Mouse (Mus musculus) subcutaneous adipose tissue, adult 2 months (tissue): Measurements from ENCODE around the gene 4930595D18Rik. TPM values are rescaled to one million over a fixed set of nuclear protein-coding genes. Genes with fewer than 3 reads are reported as not detected.

Source experiments
- polyA plus RNA-seq: library from polyadenylated mRNA; depleted of rRNA; stranded (reverse); fragments of >200 nt; gene quantifications from 2 replicates; pipeline ENCODE4 v1.2.3, GENCODE M21; 2012; ENCODE audit warnings: low replicate concordance; rRNA removed

4930595D18Rik gene
- polyA plus RNA-seq, result not detected in 2 replicates

GRCm38 (mm10) chr12:111184476-111184875 lies at the start of gene 4930595D18Rik:
Gene 4930595D18Rik, minus strand, starts transcription at chr12:111184491.

GRCm38 (mm10) chr12:111165831-111166591 lies 18.3 kb downstream of the 4930595D18Rik start, which contains the start of gene Traf3:
Gene Traf3, plus strand, starts transcription at chr12:111166370.

Other genes starting within 250 kb of the 4930595D18Rik start
- gene Ankrd9, start 205.5 kb downstream of the 4930595D18Rik start, polyA plus RNA-seq, result 15.7 and 17.4 TPM in 2 replicates
- 6.3 and 16.8 TPM in 2 replicates for gene Rcor1, start 145.1 kb downstream of the 4930595D18Rik start, polyA plus RNA-seq
- 12.2 and 22.6 TPM in 2 replicates for gene Traf3, start 18.1 kb downstream of the 4930595D18Rik start, polyA plus RNA-seq
- 0.10 and 0.26 TPM in 2 replicates for gene Amn, start 86.6 kb upstream of the 4930595D18Rik start, polyA plus RNA-seq
- 233 and 235 TPM in 2 replicates for gene Cdc42bpb, start 193.2 kb upstream of the 4930595D18Rik start, polyA plus RNA-seq
- 0.78 TPM in 1 of 2 replicates, not detected in the other for gene Lbhd2, start 222.3 kb upstream of the 4930595D18Rik start, polyA plus RNA-seq
- 13.8 and 20.9 TPM in 2 replicates for gene Exoc3l4, start 232.5 kb upstream of the 4930595D18Rik start, polyA plus RNA-seq